Mouse (Mus musculus) MEL (cell line): Measurements from ENCODE around the gene Sec23b. TPM values are rescaled to one million over a fixed set of nuclear protein-coding genes. Genes with fewer than 3 reads are reported as not detected.

Experiments
- DNase-seq: peaks from one replicate; pipeline ENCODE4 v3.0.0; 2011; ENCODE audit warnings: low read depth, low spot score
- H3K27ac ChIP-seq: 2 replicates; pipeline ENCODE4 v1.5.1; 2012; ENCODE audit warnings: low read depth, mild to moderate bottlenecking, control low read depth, low read length, moderate library complexity; ENCODE audit not compliant: control insufficient read depth
- H3K27me3 ChIP-seq, 2 experiments: fragments of 150-350 bp in 1 of 2; sonication (generic) in 1 of 2; 2 replicates each; pipeline ENCODE4 v1.6.1; 2012; ENCODE audit warnings: low read length in 2 of 2, mild to moderate bottlenecking in 2 of 2, improper control_type of control experiment in 1 of 2, moderate library complexity in 1 of 2; ENCODE audit not compliant: insufficient read depth in 2 of 2, control insufficient read depth in 1 of 2
- H3K36me3 ChIP-seq, 2 experiments: 2 replicates each; pipeline ENCODE4 v1.6.1; 2012 to 2014; ENCODE audit warnings: low read length in 2 of 2, improper control_type of control experiment in 1 of 2, inconsistent platforms in 1 of 2, mild to moderate bottlenecking in 1 of 2; ENCODE audit not compliant: insufficient read depth in 2 of 2, control insufficient read depth in 1 of 2
- H3K4me1 ChIP-seq, 2 experiments: fragments of 150-350 bp in 1 of 2; sonication (generic) in 1 of 2; 2 replicates each; pipeline ENCODE4 v1.6.1; 2012; ENCODE audit warnings: low read length in 2 of 2, improper control_type of control experiment in 1 of 2, mild to moderate bottlenecking in 1 of 2; ENCODE audit not compliant: insufficient read depth in 2 of 2, control insufficient read depth in 1 of 2
- H3K4me3 ChIP-seq, 2 experiments: fragments of 150-350 bp in 1 of 2; sonication (generic) in 1 of 2; 2 replicates each; pipeline ENCODE4 v1.5.1; 2012; ENCODE audit warnings: low read depth in 2 of 2, low read length in 2 of 2, mild to moderate bottlenecking in 2 of 2, moderate library complexity in 2 of 2, control low read depth in 1 of 2, improper control_type of control experiment in 1 of 2; ENCODE audit not compliant: control insufficient read depth in 1 of 2, insufficient read depth in 1 of 2
- H3K79me2 ChIP-seq: 2 replicates; pipeline ENCODE4 v1.6.1; 2012; ENCODE audit warnings: mild to moderate bottlenecking, low read length, moderate library complexity; ENCODE audit not compliant: control insufficient read depth, poor library complexity, insufficient read depth
- H3K9ac ChIP-seq: 2 replicates; pipeline ENCODE4 v1.6.1; 2012; ENCODE audit warnings: low read depth, mild to moderate bottlenecking, control low read depth, low read length, moderate library complexity; ENCODE audit not compliant: control insufficient read depth, poor library complexity, severe bottlenecking
- H3K9me3 ChIP-seq: fragments of 150-350 bp; sonication (generic); replicated peaks from 2 replicates; pipeline ENCODE4 v1.6.1; 2012; ENCODE audit warnings: mild to moderate bottlenecking, low read length, improper control_type of control experiment, moderate library complexity; ENCODE audit not compliant: insufficient read depth
- BHLHE40 ChIP-seq: IDR thresholded peaks from 2 replicates; pipeline ENCODE4 v1.6.1; 2012; ENCODE audit warnings: low read depth, mild to moderate bottlenecking, inconsistent platforms, low read length, improper control_type of control experiment, borderline replicate concordance
- CHD1 ChIP-seq: IDR thresholded peaks from 2 replicates; pipeline ENCODE4 v1.6.1; 2012; ENCODE audit warnings: low read depth, mild to moderate bottlenecking, inconsistent platforms, low read length, improper control_type of control experiment
- E2F4 ChIP-seq: IDR thresholded peaks from 2 replicates; pipeline ENCODE4 v1.6.1; 2011; ENCODE audit warnings: low read depth, low read length, improper control_type of control experiment, borderline replicate concordance
- ELF1 ChIP-seq: IDR thresholded peaks from 2 replicates; pipeline ENCODE4 v1.6.1; 2014; ENCODE audit warnings: low read depth, mild to moderate bottlenecking, inconsistent platforms, low read length, improper control_type of control experiment, moderate library complexity
- EP300 ChIP-seq, 2 experiments: IDR thresholded peaks; 2 replicates each; pipeline ENCODE4 v1.6.1; 2011; ENCODE audit warnings: improper control_type of control experiment in 2 of 2, low read length in 2 of 2, low read depth in 1 of 2, mild to moderate bottlenecking in 1 of 2
- ETS1 ChIP-seq: IDR thresholded peaks from 2 replicates; pipeline ENCODE4 v1.6.1; 2012; ENCODE audit warnings: low read depth, mild to moderate bottlenecking, inconsistent platforms, low read length, improper control_type of control experiment, moderate library complexity
- GABPA ChIP-seq: IDR thresholded peaks from 2 replicates; pipeline ENCODE4 v1.6.1; 2012; ENCODE audit warnings: low read depth, mild to moderate bottlenecking, inconsistent platforms, low read length, improper control_type of control experiment, moderate library complexity
- GATA1 ChIP-seq: IDR thresholded peaks from 2 replicates; pipeline ENCODE4 v1.6.1; 2011; ENCODE audit warnings: low read depth, low read length, improper control_type of control experiment
- JUND ChIP-seq: IDR thresholded peaks from 2 replicates; pipeline ENCODE4 v1.6.1; 2011; ENCODE audit warnings: low read depth, mild to moderate bottlenecking, improper control_type of control experiment, low read length
- MAFK ChIP-seq: IDR thresholded peaks from 2 replicates; pipeline ENCODE4 v1.6.1; 2011; ENCODE audit warnings: low read depth, mild to moderate bottlenecking, low read length, improper control_type of control experiment, borderline replicate concordance
- MYB ChIP-seq: IDR thresholded peaks from 2 replicates; pipeline ENCODE4 v1.6.1; 2011; ENCODE audit warnings: mild to moderate bottlenecking, low read depth, low read length, improper control_type of control experiment
- NELFE ChIP-seq: IDR thresholded peaks from 2 replicates; pipeline ENCODE4 v1.6.1; 2011; ENCODE audit warnings: low read depth, low read length, improper control_type of control experiment
- POLR2AphosphoS2 ChIP-seq: IDR thresholded peaks from 2 replicates; pipeline ENCODE4 v1.6.1; 2011; ENCODE audit warnings: low read length, improper control_type of control experiment
- POLR2AphosphoS5 ChIP-seq: IDR thresholded peaks from 2 replicates; pipeline ENCODE4 v1.6.1; 2012; ENCODE audit warnings: low read depth, borderline replicate concordance, mild to moderate bottlenecking, inconsistent platforms, low read length, moderate library complexity, mixed read lengths
- RAD21 ChIP-seq: IDR thresholded peaks from 2 replicates; pipeline ENCODE4 v1.6.1; 2011; ENCODE audit warnings: mild to moderate bottlenecking, low read depth, low read length, improper control_type of control experiment
- RCOR1 ChIP-seq: IDR thresholded peaks from 2 replicates; pipeline ENCODE4 v1.6.1; 2012; ENCODE audit warnings: low read depth, mild to moderate bottlenecking, inconsistent platforms, low read length, improper control_type of control experiment
- SIN3A ChIP-seq: IDR thresholded peaks from 2 replicates; pipeline ENCODE4 v1.6.1; 2012; ENCODE audit warnings: low read length, improper control_type of control experiment, inconsistent platforms
- SMC3 ChIP-seq: IDR thresholded peaks from 2 replicates; pipeline ENCODE4 v1.6.1; 2011; ENCODE audit warnings: low read depth, low read length, improper control_type of control experiment
- TAL1 ChIP-seq: IDR thresholded peaks from 2 replicates; pipeline ENCODE4 v1.6.1; 2012; ENCODE audit warnings: mild to moderate bottlenecking, inconsistent platforms, low read length, moderate library complexity, mixed read lengths
- TCF12 ChIP-seq: IDR thresholded peaks from 2 replicates; pipeline ENCODE4 v1.6.1; 2014; ENCODE audit warnings: low read depth, mild to moderate bottlenecking, inconsistent platforms, low read length, improper control_type of control experiment, moderate library complexity
- USF2 ChIP-seq, 2 experiments: IDR thresholded peaks; 2 replicates each; pipeline ENCODE4 v1.6.1; 2011 to 2012; ENCODE audit warnings: improper control_type of control experiment in 2 of 2, low read length in 2 of 2, borderline replicate concordance in 1 of 2, inconsistent platforms in 1 of 2, low read depth in 1 of 2, mild to moderate bottlenecking in 1 of 2; ENCODE audit not compliant: insufficient read depth in 1 of 2
- ZC3H11A ChIP-seq: IDR thresholded peaks from 2 replicates; pipeline ENCODE4 v1.6.1; 2012; ENCODE audit warnings: low read depth, mild to moderate bottlenecking, inconsistent platforms, low read length, improper control_type of control experiment
- ZMIZ1 ChIP-seq: IDR thresholded peaks from 2 replicates; pipeline ENCODE4 v1.6.1; 2012; ENCODE audit warnings: low read depth, mild to moderate bottlenecking, inconsistent platforms, low read length, improper control_type of control experiment, moderate library complexity
- ZNF384 ChIP-seq: IDR thresholded peaks from 2 replicates; pipeline ENCODE4 v1.6.1; 2012; ENCODE audit warnings: low read depth, mild to moderate bottlenecking, inconsistent platforms, low read length, improper control_type of control experiment
- polyA plus RNA-seq, 2 experiments: library from polyadenylated mRNA; stranded (reverse) in 1 of 2; unstranded in 1 of 2; fragments of >175 nt in 1 of 2; fragments of >200 nt in 1 of 2; gene quantifications; 2 replicates each; pipeline versions ENCODE4 v1.2.1 to v1.2.4; 2012; ENCODE audit warnings: low replicate concordance in 2 of 2, low read depth in 1 of 2; ENCODE audit not compliant: insufficient read length in 2 of 2, insufficient read depth in 1 of 2, missing spikeins in 1 of 2
- total RNA-seq: library from RNA; depleted of rRNA; stranded (reverse); fragments of 300-350 nt; gene quantifications from 2 replicates; pipeline ENCODE4 v1.2.3, GENCODE M21; 2012

Sec23b gene
- total and polyA plus RNA-seq, 3 experiments, result 78.7 to 89.8 TPM; not detected in 1

DNA sequence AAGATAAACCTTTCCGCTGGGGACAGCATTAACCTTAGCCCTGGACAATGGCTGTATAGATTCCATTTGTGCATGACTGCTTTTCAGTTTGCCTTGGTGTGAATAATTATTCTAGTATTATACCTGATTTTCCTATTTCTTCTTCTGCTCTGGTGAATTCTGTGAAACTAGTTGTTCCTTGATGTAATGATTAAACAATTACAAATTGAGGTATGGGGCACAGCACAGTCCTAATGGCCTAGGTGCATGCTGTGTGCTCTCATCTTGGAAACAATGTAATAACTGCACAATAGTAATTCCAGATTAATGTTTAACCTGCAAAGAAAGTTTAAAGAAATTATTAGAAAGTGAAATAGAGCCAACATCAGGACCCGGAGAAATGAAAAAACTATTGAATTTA, 11.0 kb upstream of the Sec23b start:
- H3K9ac ChIP-seq, result no peak overlapping the region
- DNase-seq, result no peak
- no peak overlapping the region for H3K4me3 ChIP-seq
- no peaks in the 10 kb centered on the region for H3K79me2 ChIP-seq
- H3K27ac ChIP-seq, result no peak overlapping the region
- H3K27me3 ChIP-seq, result no peaks in the 10 kb centered on the region
- no peaks in the 10 kb centered on the region for H3K9me3 ChIP-seq
- H3K4me1 ChIP-seq, result peaks cover 0 to 6% of the 10 kb centered on the region in 2 experiments; a peak in 3 of 4 replicates
- H3K36me3 ChIP-seq, result peaks cover 0 to 12% of the 10 kb centered on the region in 2 experiments; a peak in 3 of 4 replicates
- no peak for TF ChIP-seq JUND
- TF ChIP-seq USF2 (IDR thresholded peaks at IDR 0.05; ENCODE audit: borderline replicate concordance in 1 of 2, insufficient read depth in 1 of 2, low read depth in 1 of 2, low read length in 2 of 2), result no peak
- no peak for TF ChIP-seq ZMIZ1

DNA sequence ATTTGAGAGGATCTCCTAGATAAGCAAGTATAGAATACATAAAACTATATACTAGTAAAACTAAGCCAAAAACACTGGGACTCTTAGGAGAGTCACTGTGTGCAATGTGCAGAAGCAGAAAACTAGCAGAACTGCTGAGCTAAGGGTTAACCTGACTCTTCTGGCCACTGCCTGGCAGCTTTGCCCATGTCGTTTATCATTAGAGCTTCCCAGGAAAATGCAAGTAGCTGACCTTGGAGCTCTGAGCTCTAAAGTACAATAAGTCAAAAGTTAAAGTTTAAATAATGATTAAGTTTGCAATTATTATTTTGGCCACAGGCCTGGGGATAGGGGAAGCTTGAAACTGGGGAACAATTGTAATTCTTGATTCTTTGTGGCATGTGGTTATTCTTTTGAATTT, 10.5 kb upstream of the Sec23b start:
- H3K4me1 ChIP-seq, result peaks cover 0 to 6% of the 10 kb centered on the region in 2 experiments; a peak in 3 of 4 replicates
- no peak overlapping the region for H3K9ac ChIP-seq
- no peaks in the 10 kb centered on the region for H3K79me2 ChIP-seq
- H3K27me3 ChIP-seq, result no peaks in the 10 kb centered on the region
- no peak overlapping the region for H3K27ac ChIP-seq
- TF ChIP-seq ELF1 (no peak), MAFK (no peak), EP300 (IDR thresholded peaks at IDR 0.05; ENCODE audit: low read depth in 1 of 2, low read length in 2 of 2) (no peak), SMC3 (no peak), ETS1 (no peak), E2F4 (no peak), ZMIZ1 (no peak), SIN3A (no peak), TCF12 (no peak), GATA1 (no peak), POLR2AphosphoS2 (no peak)
- TF ChIP-seq, all 39 proteins: peak for 0
- Histone ChIP-seq H3K4me3 (no peak overlapping the region), H3K36me3 (peaks cover 0 to 12% of the 10 kb centered on the region in 2 experiments; a peak in 3 of 4 replicates), H3K9me3 (no peaks in the 10 kb centered on the region)
- no peak for DNase-seq

DNA sequence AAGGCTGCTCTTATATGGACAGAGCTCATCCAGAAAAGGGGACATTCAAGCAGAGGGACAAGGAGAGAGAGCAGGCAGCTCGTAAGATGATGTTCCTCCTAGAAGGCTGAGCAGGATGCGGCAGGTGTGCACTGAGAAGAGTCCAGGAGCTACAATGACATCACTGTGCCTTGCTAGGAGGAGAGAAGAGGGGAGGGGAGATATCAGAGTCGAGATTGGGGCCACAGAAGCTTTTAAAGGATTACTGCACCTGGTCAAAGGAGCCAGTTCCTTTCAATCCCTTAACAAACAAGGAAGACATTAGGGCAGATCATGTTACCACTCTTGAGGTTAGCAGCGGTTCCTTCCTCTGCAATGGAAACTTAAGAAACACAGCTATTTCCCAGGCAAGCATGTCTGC, 8.5 kb upstream of the Sec23b start:
- no peak overlapping the region for H3K4me3 ChIP-seq
- DNase-seq, result no peak
- TF ChIP-seq ZC3H11A (no peak), NELFE (no peak), ZNF384 (no peak), CHD1 (no peak), TAL1 (no peak), ETS1 (no peak), BHLHE40 (no peak), GABPA (no peak), MYB (no peak), RCOR1 (no peak), TCF12 (no peak), EP300 (IDR thresholded peaks at IDR 0.05; ENCODE audit: low read depth in 1 of 2, low read length in 2 of 2) (no peak), RAD21 (no peak), POLR2AphosphoS5 (no peak)
- TF ChIP-seq, all 39 proteins: peak for 0
- no peak overlapping the region for H3K9ac ChIP-seq
- no peaks in the 10 kb centered on the region for H3K79me2 ChIP-seq
- no peak overlapping the region for H3K27ac ChIP-seq
- H3K9me3 ChIP-seq, result no peaks in the 10 kb centered on the region
- H3K36me3 ChIP-seq, result peaks cover 0 to 12% of the 10 kb centered on the region in 2 experiments; a peak in 2 of 4 replicates
- no peaks in the 10 kb centered on the region for H3K27me3 ChIP-seq
- H3K4me1 ChIP-seq, result peaks cover 0 to 6% of the 10 kb centered on the region in 2 experiments; a peak in 3 of 4 replicates
